Mouse (Mus musculus) hindbrain, embryonic 15.5 days (tissue): ENCODE results near the gene Kcnq1. TPM values are rescaled to one million over a fixed set of nuclear protein-coding genes. Genes with fewer than 3 reads are reported as not detected.

Source experiments
- ATAC-seq: fragments of 200-750 bp; cut with Nextera tagmentation; 2 replicates; pipeline ENCODE4 v1.8.0; 2017; ENCODE audit warnings: low read depth, moderate number of reproducible peaks, moderate TSS enrichment; ENCODE audit not compliant: low FRiP score
- H3K27ac ChIP-seq: fragments of 300-500 bp; sonication (generic); replicated peaks from 2 replicates; pipeline ENCODE4 v1.5.1; 2015; ENCODE audit warnings: mild to moderate bottlenecking, inconsistent platforms
- H3K27me3 ChIP-seq: fragments of 300-500 bp; sonication (generic); 2 replicates; pipeline ENCODE4 v1.6.1; 2015; ENCODE audit warnings: control low read depth, inconsistent platforms
- H3K36me3 ChIP-seq: fragments of 300-500 bp; sonication (generic); 2 replicates; pipeline ENCODE4 v1.6.1; 2015; ENCODE audit warnings: control low read depth, inconsistent platforms
- H3K4me1 ChIP-seq: fragments of 300-500 bp; sonication (generic); replicated peaks from 2 replicates; pipeline ENCODE4 v1.6.1; 2015; ENCODE audit warnings: control low read depth, inconsistent platforms
- H3K4me2 ChIP-seq: fragments of 300-500 bp; sonication (generic); 2 replicates; pipeline ENCODE4 v1.6.1; 2015; ENCODE audit warnings: moderate library complexity, mild to moderate bottlenecking, inconsistent platforms
- H3K4me3 ChIP-seq: fragments of 300-500 bp; sonication (generic); 2 replicates; pipeline ENCODE4 v1.5.1; 2015; ENCODE audit warnings: mild to moderate bottlenecking, inconsistent platforms
- H3K9ac ChIP-seq: fragments of 300-500 bp; sonication (generic); 2 replicates; pipeline ENCODE4 v1.6.1; 2015; ENCODE audit warnings: inconsistent platforms
- H3K9me3 ChIP-seq: fragments of 300-500 bp; sonication (generic); 2 replicates; pipeline ENCODE4 v1.6.1; 2016; ENCODE audit warnings: control low read depth, inconsistent platforms
- WGBS: fragments of 180-500 bp; shearing (Covaris S2); methylation state at CpG from one replicate; pipeline ENCODE4 v1.1.7; 2015; 5-methylcytosine and 5-hydroxymethylcytosine counted together
- polyA plus RNA-seq: library from polyadenylated mRNA; unstranded; fragments of >200 nt; fragmentation: Nextera tagmentation; extraction: Ambion mirVana; gene quantifications from 2 replicates; pipeline ENCODE4 v1.2.1, GENCODE M21; 2015

The Kcnq1 gene
- polyA plus RNA-seq, 1 experiment from 2014 or later, result 1.1 TPM

- ATAC-seq, result no peak
- H3K4me1 ChIP-seq, result peaks cover 40% of the 10 kb centered on the region
- no peak overlapping the region for H3K9ac ChIP-seq
- no peaks in the 10 kb centered on the region for H3K36me3 ChIP-seq
- no peaks in the 10 kb centered on the region for H3K27me3 ChIP-seq
- H3K4me3 ChIP-seq, result no peak overlapping the region
- H3K4me2 ChIP-seq, result no peak overlapping the region
- WGBS, result 72% methylated on average over 3 of the region's 3 CpGs
- no peaks in the 10 kb centered on the region for H3K9me3 ChIP-seq
- no peak overlapping the region for H3K27ac ChIP-seq
These were observed 183.1 kb downstream of the Kcnq1 start for GRCm38 (mm10) chr7:143289082-143289849.

DNA sequence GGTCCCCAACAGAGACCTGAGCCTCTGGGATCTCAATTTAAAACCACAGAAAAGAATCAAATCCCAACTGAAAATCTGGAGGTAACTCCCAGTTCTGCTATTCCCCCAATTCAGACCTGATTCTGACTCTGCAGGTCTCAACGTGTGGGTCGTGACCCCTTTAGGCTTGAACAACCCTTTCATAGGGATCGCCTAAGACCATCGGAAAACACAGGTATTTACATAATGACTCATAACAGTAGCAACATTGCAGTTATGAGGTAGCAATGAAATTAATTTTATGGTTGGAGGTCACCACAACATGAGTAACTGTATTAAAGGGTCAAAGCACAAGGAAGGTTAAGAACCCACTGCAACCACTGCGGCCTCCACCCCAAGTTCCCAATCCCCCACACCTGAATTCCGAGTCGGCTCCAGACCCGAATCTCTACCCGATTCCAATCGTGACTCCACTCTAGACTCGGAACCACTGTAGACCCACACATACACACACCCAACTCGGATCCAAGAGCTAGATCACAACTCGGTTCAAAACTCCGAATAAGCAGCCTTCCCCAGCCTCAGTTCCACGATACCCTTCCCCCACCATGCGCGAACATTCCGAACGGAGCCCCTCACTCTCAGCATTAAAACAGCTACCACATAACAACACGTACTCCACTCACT is 188.7 kb downstream of the Kcnq1 start:
- H3K4me3 ChIP-seq, result peak overlapping the region; percentile 56
- peak overlapping the region; percentile 58 for H3K9ac ChIP-seq
- no peaks in the 10 kb centered on the region; the same call in 1 of the 2 replicates for H3K9me3 ChIP-seq
- ATAC-seq, result no peak
- peak overlapping the region; percentile 80 for H3K27ac ChIP-seq
- H3K36me3 ChIP-seq, result no peaks in the 10 kb centered on the region
- 47% methylated on average over 20 of the region's 20 CpGs for WGBS
- H3K4me1 ChIP-seq, result peaks cover 16% of the 10 kb centered on the region
- peak overlapping the region; percentile 55 for H3K4me2 ChIP-seq
- H3K27me3 ChIP-seq, result no peaks in the 10 kb centered on the region

DNA sequence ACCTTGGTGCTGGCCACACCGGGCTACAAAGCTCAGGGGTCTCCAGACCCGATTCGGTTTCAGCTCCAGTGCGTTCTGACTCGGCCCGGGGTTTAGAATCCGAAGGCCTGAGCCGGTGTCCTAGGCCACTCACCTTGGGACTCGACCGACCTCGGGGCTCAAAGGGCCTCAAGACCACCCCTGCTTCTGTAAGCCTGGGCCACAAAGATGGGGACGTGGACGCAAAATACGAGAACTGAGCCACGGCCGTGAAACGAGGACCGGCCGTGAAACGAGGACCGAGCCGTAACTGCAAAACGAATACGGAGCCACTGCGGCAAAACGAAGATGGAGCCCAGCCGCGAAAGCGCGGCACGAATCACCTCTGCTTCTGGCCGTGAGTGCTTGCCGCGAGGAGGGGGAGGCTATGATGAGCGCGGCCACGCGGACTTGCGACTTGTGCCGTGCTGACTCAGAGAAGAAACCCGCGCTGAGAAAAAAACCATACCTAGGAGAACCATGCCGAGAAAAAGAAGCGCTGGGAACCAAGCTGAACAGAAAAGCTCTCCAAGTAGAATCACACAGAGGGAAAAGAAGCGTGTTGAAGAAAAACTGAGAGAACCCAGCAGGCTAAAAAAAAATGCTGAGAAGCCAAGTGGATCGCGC is 189.3 kb downstream of the Kcnq1 start:
- peak overlapping the region; percentile 56 for H3K4me3 ChIP-seq
- H3K9ac ChIP-seq, result peak overlapping the region; percentile 58
- peak overlapping the region; percentile 55 for H3K4me2 ChIP-seq
- ATAC-seq, result 0 out of 2 replicates have a peak, but pooled peaks have one; percentile 20
- no peaks in the 10 kb centered on the region for H3K36me3 ChIP-seq
- H3K27me3 ChIP-seq, result no peaks in the 10 kb centered on the region
- H3K9me3 ChIP-seq, result no peaks in the 10 kb centered on the region; the same call in 1 of the 2 replicates
- peak overlapping the region; percentile 80 for H3K27ac ChIP-seq
- peaks cover 17% of the 10 kb centered on the region for H3K4me1 ChIP-seq
- 50% methylated on average over 47 of the region's 47 CpGs for WGBS

DNA sequence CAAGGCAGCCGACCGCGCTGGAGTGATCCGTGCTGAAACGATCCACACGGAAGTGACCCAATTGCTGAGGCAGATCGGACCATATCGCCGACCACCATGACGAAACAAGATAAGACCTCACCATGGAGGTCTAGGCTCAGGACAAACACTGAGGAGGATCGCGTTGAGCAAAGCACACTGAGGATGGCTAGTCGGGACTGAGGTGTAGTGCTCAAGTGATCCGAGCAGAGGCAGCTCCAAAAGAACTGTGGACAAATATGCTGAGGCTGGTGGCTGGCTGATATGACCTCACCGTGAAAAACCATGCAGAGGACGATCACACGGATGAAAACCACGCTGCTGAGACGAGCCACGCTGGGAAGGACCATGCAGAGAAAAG is 189.8 kb downstream of the Kcnq1 start:
- Histone ChIP-seq H3K27me3 (no peaks in the 10 kb centered on the region), H3K9ac (peak overlapping the region; percentile 58), H3K9me3 (no peaks in the 10 kb centered on the region; the same call in 1 of the 2 replicates), H3K27ac (peak overlapping the region; percentile 80), H3K36me3 (no peaks in the 10 kb centered on the region), H3K4me2 (peak overlapping the region; percentile 55), H3K4me3 (peak overlapping the region; percentile 56), H3K4me1 (peaks cover 15% of the 10 kb centered on the region)
- ATAC-seq, result peak; percentile 35; the same call in 1 of the 2 replicates
- WGBS, result 47% methylated on average over 20 of the region's 20 CpGs

DNA sequence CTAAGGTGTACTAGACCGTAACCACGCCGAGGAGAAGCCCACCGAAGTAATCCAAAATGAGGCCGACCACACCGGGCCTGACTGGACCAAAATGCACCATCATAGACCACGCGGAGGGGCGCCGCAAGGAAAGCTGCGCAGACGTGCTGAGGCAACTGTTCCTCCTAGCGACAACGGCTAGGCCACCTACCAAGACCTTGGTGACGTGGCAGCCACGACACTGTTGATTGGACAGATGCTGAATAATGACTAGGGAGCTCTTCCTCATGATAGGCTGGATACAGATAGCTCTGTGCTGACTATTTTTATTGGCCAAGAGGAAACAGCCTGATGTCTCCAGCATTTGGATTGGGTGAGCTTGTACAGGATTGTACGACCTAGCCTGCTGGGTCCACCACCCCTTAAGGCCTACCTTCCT is 190.2 kb downstream of the Kcnq1 start:
- Histone ChIP-seq H3K4me2 (peak overlapping the region; percentile 55), H3K9me3 (no peaks in the 10 kb centered on the region; the same call in 1 of the 2 replicates), H3K27me3 (no peaks in the 10 kb centered on the region), H3K4me1 (peaks cover 11% of the 10 kb centered on the region), H3K9ac (peak overlapping the region; percentile 58), H3K27ac (peak overlapping the region; percentile 80), H3K4me3 (peak overlapping the region; percentile 56), H3K36me3 (no peaks in the 10 kb centered on the region)
- ATAC-seq, result peak; percentile 98
- 47% methylated on average over 17 of the region's 17 CpGs for WGBS

DNA sequence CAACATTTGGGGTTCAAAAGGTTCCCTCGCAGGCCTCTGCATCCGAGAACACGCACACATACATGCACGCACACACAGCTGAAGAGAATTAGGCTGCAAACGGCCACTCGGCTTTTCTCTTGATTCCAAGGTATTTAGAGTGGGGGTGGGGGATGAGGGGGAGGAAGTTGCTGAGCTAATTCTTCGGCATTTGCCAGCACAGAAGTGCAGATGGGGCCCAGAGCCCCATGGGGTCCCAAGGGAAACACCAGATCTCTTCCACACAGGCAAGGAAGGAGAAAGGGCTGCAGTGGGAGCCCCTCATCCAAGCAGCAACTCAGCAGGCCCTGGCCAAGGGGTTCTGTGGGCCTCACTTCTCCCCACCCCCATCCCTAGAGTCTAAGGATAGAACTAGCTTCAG is 193.9 kb downstream of the Kcnq1 start:
- H3K9me3 ChIP-seq, result no peaks in the 10 kb centered on the region; the same call in 1 of the 2 replicates
- no peak overlapping the region for H3K9ac ChIP-seq
- WGBS, result 54% methylated on average over 7 of the region's 7 CpGs
- H3K27me3 ChIP-seq, result no peaks in the 10 kb centered on the region
- no peak overlapping the region for H3K4me2 ChIP-seq
- H3K27ac ChIP-seq, result no peak overlapping the region
- 0 out of 2 replicates have a peak, but pooled peaks cover 3% of the 10 kb centered on the region for H3K4me1 ChIP-seq
- no peaks in the 10 kb centered on the region for H3K36me3 ChIP-seq
- no peak for ATAC-seq
- H3K4me3 ChIP-seq, result no peak overlapping the region

DNA sequence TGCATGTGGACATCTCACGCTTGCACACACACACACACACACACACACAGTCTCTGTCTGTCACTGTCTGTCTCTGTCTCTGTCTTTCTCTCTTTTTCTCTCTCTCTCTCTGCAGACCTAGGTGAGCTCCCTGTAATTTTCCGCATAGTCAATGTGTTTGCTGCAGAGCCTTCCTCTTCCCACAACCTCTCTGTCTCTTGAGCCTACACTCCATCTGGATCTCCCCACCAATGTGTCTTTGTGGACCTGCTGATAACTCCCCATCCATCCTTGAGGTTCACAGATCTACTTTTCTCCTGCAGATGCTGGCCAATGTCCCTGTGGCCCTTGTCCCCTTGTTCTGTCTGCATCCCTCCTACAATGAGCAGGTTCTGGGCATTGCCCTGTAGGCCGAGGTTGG is 194.5 kb downstream of the Kcnq1 start:
- Histone ChIP-seq H3K36me3 (no peaks in the 10 kb centered on the region), H3K27me3 (no peaks in the 10 kb centered on the region), H3K4me2 (no peak overlapping the region), H3K9ac (no peak overlapping the region), H3K9me3 (no peaks in the 10 kb centered on the region), H3K27ac (no peak overlapping the region), H3K4me1 (peaks cover 7% of the 10 kb centered on the region; the same call in 1 of the 2 replicates), H3K4me3 (no peak overlapping the region)
- no peak for ATAC-seq
- WGBS, result 90% methylated on average over 3 of the region's 3 CpGs

DNA sequence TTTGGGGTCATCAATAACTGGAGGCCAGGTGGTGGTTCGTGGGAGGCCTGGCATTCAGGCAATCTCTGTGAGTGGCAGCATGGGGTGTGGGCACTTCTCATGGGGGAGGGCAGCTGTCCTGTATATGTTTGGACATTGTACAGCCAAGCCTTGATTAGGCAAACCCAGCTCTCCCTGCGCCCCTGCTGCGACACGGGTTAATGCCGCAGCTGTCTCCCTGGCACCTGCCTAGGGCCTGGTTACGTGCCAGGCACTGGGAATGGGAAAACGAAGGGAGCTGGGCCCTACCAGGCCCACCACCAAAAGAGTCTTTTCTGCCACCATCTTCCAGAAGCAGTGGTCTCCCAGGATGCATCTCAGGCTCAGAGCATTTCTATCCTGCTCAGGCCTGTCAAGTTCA is 196.0 kb downstream of the Kcnq1 start:
- no peak overlapping the region for H3K27ac ChIP-seq
- WGBS, result 58% methylated on average over 7 of the region's 7 CpGs
- no peaks in the 10 kb centered on the region for H3K27me3 ChIP-seq
- H3K4me1 ChIP-seq, result peaks cover 10% of the 10 kb centered on the region; the same call in 1 of the 2 replicates
- no peak overlapping the region for H3K4me3 ChIP-seq
- H3K36me3 ChIP-seq, result no peaks in the 10 kb centered on the region
- H3K9ac ChIP-seq, result no peak overlapping the region
- ATAC-seq, result no peak
- no peaks in the 10 kb centered on the region for H3K9me3 ChIP-seq
- H3K4me2 ChIP-seq, result no peak overlapping the region

DNA sequence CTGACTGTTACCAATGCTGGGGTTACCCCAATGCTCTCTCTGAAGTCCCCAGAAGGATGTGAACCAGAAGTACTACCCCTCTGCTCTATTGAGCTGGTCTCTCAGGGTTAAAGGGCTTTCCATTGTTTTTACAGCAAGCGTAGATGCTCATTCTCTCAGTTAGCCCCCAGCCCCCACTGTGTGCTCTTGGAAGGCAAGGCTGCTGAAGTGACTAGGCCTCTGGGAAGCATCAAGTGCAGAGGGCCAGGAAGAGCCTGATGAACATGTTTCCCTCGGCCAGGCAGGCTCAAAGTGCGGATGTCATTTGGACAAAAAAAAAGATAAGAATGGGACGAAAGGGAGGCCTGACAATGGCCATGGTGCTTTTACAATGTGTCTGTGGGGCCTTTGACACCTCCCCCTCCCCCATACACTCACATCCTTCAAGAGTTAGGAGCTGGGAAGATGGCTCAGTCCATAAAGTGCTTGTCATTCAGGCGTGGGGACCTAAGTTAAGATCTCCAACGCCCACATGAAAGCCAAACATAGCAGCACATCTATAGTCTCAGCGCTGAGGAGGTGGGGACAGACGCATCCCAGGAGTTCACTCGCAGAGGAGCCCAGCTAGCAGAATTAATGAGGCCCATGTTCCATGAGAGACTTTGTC is 196.6 kb downstream of the Kcnq1 start:
- Histone ChIP-seq H3K9ac (no peak overlapping the region), H3K4me1 (peaks cover 10% of the 10 kb centered on the region; the same call in 1 of the 2 replicates), H3K9me3 (no peaks in the 10 kb centered on the region), H3K4me2 (no peak overlapping the region), H3K4me3 (no peak overlapping the region), H3K27me3 (no peaks in the 10 kb centered on the region), H3K36me3 (no peaks in the 10 kb centered on the region), H3K27ac (no peak overlapping the region)
- ATAC-seq, result no peak
- WGBS, result 48% methylated on average over 9 of the region's 9 CpGs

- H3K36me3 ChIP-seq, result no peaks in the 10 kb centered on the region
- WGBS, result 94% methylated on average over 5 of the region's 5 CpGs
These were observed 197.4 kb downstream of the Kcnq1 start for GRCm38 (mm10) chr7:143303557-143303956.

DNA sequence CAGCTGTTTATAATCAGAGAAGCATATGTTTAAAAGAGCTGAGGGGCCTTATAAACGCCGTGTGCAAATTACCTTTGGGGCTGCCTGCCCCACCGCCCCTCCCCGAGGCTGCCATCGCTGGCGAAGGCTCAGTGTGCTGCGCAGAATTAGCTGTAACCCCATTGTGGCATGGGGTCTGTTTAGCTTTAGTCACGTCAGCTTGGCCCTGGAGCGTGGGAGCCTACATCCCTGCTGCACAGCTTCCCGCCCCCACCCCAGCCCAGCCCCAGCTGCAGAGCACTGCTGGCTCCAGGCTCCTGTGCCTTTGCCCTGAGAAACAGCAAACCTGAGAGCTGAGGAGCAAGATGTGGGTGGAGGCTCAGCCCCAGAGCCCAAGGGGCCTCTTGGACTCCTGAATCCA is 199.6 kb downstream of the Kcnq1 start:
- H3K4me2 ChIP-seq, result no peak overlapping the region
- H3K27me3 ChIP-seq, result no peaks in the 10 kb centered on the region
- H3K4me3 ChIP-seq, result no peak overlapping the region
- WGBS, result 33% methylated on average over 10 of the region's 10 CpGs
- H3K9ac ChIP-seq, result no peak overlapping the region
- no peak for ATAC-seq
- H3K4me1 ChIP-seq, result peaks cover 8% of the 10 kb centered on the region; the same call in 1 of the 2 replicates
- H3K9me3 ChIP-seq, result no peaks in the 10 kb centered on the region
- no peak overlapping the region for H3K27ac ChIP-seq
- H3K36me3 ChIP-seq, result no peaks in the 10 kb centered on the region

More at GRCm38 (mm10) chr7:143303557-143303956, 197.4 kb downstream of the Kcnq1 start:
- Histone ChIP-seq H3K4me3 (no peak overlapping the region), H3K27ac (no peak overlapping the region), H3K27me3 (no peaks in the 10 kb centered on the region), H3K9me3 (no peaks in the 10 kb centered on the region), H3K4me1 (peaks cover 10% of the 10 kb centered on the region; the same call in 1 of the 2 replicates), H3K9ac (no peak overlapping the region), H3K4me2 (no peak overlapping the region)
- ATAC-seq, result no peak
